Mouse (Mus musculus): Measurements from ENCODE around the gene Nrxn3. TPM values are rescaled to one million over a fixed set of nuclear protein-coding genes. Genes with fewer than 3 reads are reported as not detected.

The Nrxn3 gene
- polyA plus RNA-seq, 1 experiment: 3.0 TPM

- no peaks in the 10 kb centered on the region for H3K79me2 ChIP-seq (ENCODE audit: control insufficient read depth, insufficient read depth)
- H3K4me2 ChIP-seq (ENCODE audit: low read depth): no peak overlapping the region
- H3K27me3 ChIP-seq (ENCODE audit: control insufficient read depth, insufficient read depth, insufficient read length): no peaks in the 10 kb centered on the region
- no peak for TF ChIP-seq MYOG (IDR thresholded peaks at IDR 0.05; ENCODE audit: control insufficient read depth in 1 of 3, insufficient read depth in 1 of 3, insufficient read length in 2 of 3, low read depth in 2 of 3)
- no peak for TF ChIP-seq USF1 (IDR thresholded peaks at IDR 0.05; ENCODE audit: low read depth)
- TF ChIP-seq TCF3 (IDR thresholded peaks at IDR 0.05; ENCODE audit: insufficient read length, low read depth): no peak
- H3K4me3 ChIP-seq: no peak overlapping the region
- H3ac ChIP-seq (ENCODE audit: control insufficient read depth, insufficient read length): no peak overlapping the region
- no peaks in the 10 kb centered on the region for H3K36me3 ChIP-seq (ENCODE audit: control insufficient read depth, insufficient read depth)
Observed at GRCm38 (mm10) chr12:90331806-90332205, 1609.1 kb downstream of the Nrxn3 start.

GRCm38 (mm10) chr12:90332459-90332858 lies 1609.8 kb downstream of the Nrxn3 start:
- Histone ChIP-seq H3K27me3 (ENCODE audit: control insufficient read depth, insufficient read depth, insufficient read length) (no peaks in the 10 kb centered on the region), H3K36me3 (ENCODE audit: control insufficient read depth, insufficient read depth) (no peaks in the 10 kb centered on the region), H3K79me2 (ENCODE audit: control insufficient read depth, insufficient read depth) (no peaks in the 10 kb centered on the region), H3K4me2 (ENCODE audit: low read depth) (no peak overlapping the region), H3ac (ENCODE audit: control insufficient read depth, insufficient read length) (no peak overlapping the region), H3K4me3 (no peak overlapping the region)
- no peak for TF ChIP-seq MAX (IDR thresholded peaks at IDR 0.05; ENCODE audit: low read depth)

GRCm38 (mm10) chr12:90337496-90338228 lies 1615.0 kb downstream of the Nrxn3 start:
- H3K4me3 ChIP-seq: no peak overlapping the region
- H3K4me2 ChIP-seq (ENCODE audit: low read depth): no peak overlapping the region
- H3K27me3 ChIP-seq (ENCODE audit: control insufficient read depth, insufficient read depth, insufficient read length): no peaks in the 10 kb centered on the region
- no peak overlapping the region for H3ac ChIP-seq (ENCODE audit: control insufficient read depth, insufficient read length)
- TF ChIP-seq POLR2A (IDR thresholded peaks at IDR 0.05; ENCODE audit: insufficient read length, low read depth): no peak
- no peak for TF ChIP-seq USF1 (IDR thresholded peaks at IDR 0.05; ENCODE audit: low read depth)
- TF ChIP-seq SRF (IDR thresholded peaks at IDR 0.05; ENCODE audit: control insufficient read depth, insufficient read length, low read depth): no peak
- no peak for TF ChIP-seq REST (IDR thresholded peaks at IDR 0.05; ENCODE audit: insufficient read depth, insufficient read length)
- TF ChIP-seq MYOD1 (IDR thresholded peaks at IDR 0.05; ENCODE audit: control insufficient read depth in 1 of 3, insufficient read length in 2 of 3, low read depth in 2 of 3): no peak
- no peak for TF ChIP-seq TCF12 (IDR thresholded peaks at IDR 0.05; ENCODE audit: insufficient read depth, poor library complexity, severe bottlenecking)
- TF ChIP-seq CEBPB (IDR thresholded peaks at IDR 0.05; ENCODE audit: insufficient read depth, poor library complexity, severe bottlenecking): no peak
- TF ChIP-seq POLR2AphosphoS2 (IDR thresholded peaks at IDR 0.05; ENCODE audit: insufficient read length, low read depth): no peak
- no peak for TF ChIP-seq TCF3 (IDR thresholded peaks at IDR 0.05; ENCODE audit: insufficient read length, low read depth)
- TF ChIP-seq MAX (IDR thresholded peaks at IDR 0.05; ENCODE audit: low read depth): no peak
- TF ChIP-seq E2F4 (IDR thresholded peaks at IDR 0.05; ENCODE audit: insufficient read depth): no peak
- no peak for TF ChIP-seq MYOG (IDR thresholded peaks at IDR 0.05; ENCODE audit: control insufficient read depth in 1 of 3, insufficient read depth in 1 of 3, insufficient read length in 2 of 3, low read depth in 2 of 3)
- no peaks in the 10 kb centered on the region for H3K36me3 ChIP-seq (ENCODE audit: control insufficient read depth, insufficient read depth)
- no peaks in the 10 kb centered on the region for H3K79me2 ChIP-seq (ENCODE audit: control insufficient read depth, insufficient read depth)

- no peaks in the 10 kb centered on the region for H3K27me3 ChIP-seq (ENCODE audit: control insufficient read depth, insufficient read depth, insufficient read length)
- TF ChIP-seq POLR2A (IDR thresholded peaks at IDR 0.05; ENCODE audit: insufficient read length, low read depth): no peak
- no peak for TF ChIP-seq USF1 (IDR thresholded peaks at IDR 0.05; ENCODE audit: low read depth)
- TF ChIP-seq TCF12 (IDR thresholded peaks at IDR 0.05; ENCODE audit: insufficient read depth, poor library complexity, severe bottlenecking): no peak
- TF ChIP-seq E2F4 (IDR thresholded peaks at IDR 0.05; ENCODE audit: insufficient read depth): no peak
- TF ChIP-seq MAX (IDR thresholded peaks at IDR 0.05; ENCODE audit: low read depth): no peak
- no peak for TF ChIP-seq SRF (IDR thresholded peaks at IDR 0.05; ENCODE audit: control insufficient read depth, insufficient read length, low read depth)
- no peak for TF ChIP-seq POLR2AphosphoS2 (IDR thresholded peaks at IDR 0.05; ENCODE audit: insufficient read length, low read depth)
- TF ChIP-seq MYOD1 (IDR thresholded peaks at IDR 0.05; ENCODE audit: control insufficient read depth in 1 of 3, insufficient read length in 2 of 3, low read depth in 2 of 3): no peak
- no peak for TF ChIP-seq CEBPB (IDR thresholded peaks at IDR 0.05; ENCODE audit: insufficient read depth, poor library complexity, severe bottlenecking)
- no peak for TF ChIP-seq MYOG (IDR thresholded peaks at IDR 0.05; ENCODE audit: control insufficient read depth in 1 of 3, insufficient read depth in 1 of 3, insufficient read length in 2 of 3, low read depth in 2 of 3)
- no peak for TF ChIP-seq REST (IDR thresholded peaks at IDR 0.05; ENCODE audit: insufficient read depth, insufficient read length)
- no peak for TF ChIP-seq TCF3 (IDR thresholded peaks at IDR 0.05; ENCODE audit: insufficient read length, low read depth)
- H3K4me2 ChIP-seq (ENCODE audit: low read depth): no peak overlapping the region
- H3K79me2 ChIP-seq (ENCODE audit: control insufficient read depth, insufficient read depth): no peaks in the 10 kb centered on the region
- H3K4me3 ChIP-seq: no peak overlapping the region
- no peaks in the 10 kb centered on the region for H3K36me3 ChIP-seq (ENCODE audit: control insufficient read depth, insufficient read depth)
- H3ac ChIP-seq (ENCODE audit: control insufficient read depth, insufficient read length): no peak overlapping the region
Observed at GRCm38 (mm10) chr12:90338229-90338557, 1615.5 kb downstream of the Nrxn3 start.
